Mouse (Mus musculus): ENCODE results near the gene Pten. TPM values are rescaled to one million over a fixed set of nuclear protein-coding genes. Genes with fewer than 3 reads are reported as not detected.
A peak's percentile ranks its signal among the peaks of the same experiment; 100 is the strongest.
"Not testable (repeated sequence)": the region's sequence is repeated elsewhere in the genome, so short reads cannot be mapped to it uniquely, and the experiment has no call there.

The Pten gene
- total RNA-seq, 2 experiments from 2014 or later: 141 to 154 TPM

GRCm38 (mm10) chr19:32789535-32789934 lies 32.2 kb downstream of the Pten start:
- intact Hi-C loops (cut with DNase I): no loop called here
- no peak overlapping the region for H3K4me3 ChIP-seq
- no peak for TF ChIP-seq CTCF (IDR thresholded peaks at IDR 0.05)
- H3K27ac ChIP-seq: no peak overlapping the region
- no peak for DNase-seq (ENCODE audit: extremely low spot score in 1 of 2, low spot score in 2 of 2)

GRCm38 (mm10) chr19:32792610-32793009 lies 35.3 kb downstream of the Pten start:
- intact Hi-C loops (cut with DNase I): no loop called here
- H3K27ac ChIP-seq: no peak overlapping the region
- TF ChIP-seq CTCF (IDR thresholded peaks at IDR 0.05): no peak

GRCm38 (mm10) chr19:32793901-32794300 lies 36.6 kb downstream of the Pten start:
- H3K27ac ChIP-seq: no peak overlapping the region
- no peak for DNase-seq (ENCODE audit: extremely low spot score in 1 of 2, low spot score in 2 of 2)
- no peak overlapping the region for H3K4me3 ChIP-seq
- intact Hi-C loops (cut with DNase I): no loop called here
- no peak for TF ChIP-seq CTCF (IDR thresholded peaks at IDR 0.05)

More at GRCm38 (mm10) chr19:32792610-32793009, 35.3 kb downstream of the Pten start:
- no peak overlapping the region for H3K4me3 ChIP-seq
- peak in 1 of 2 experiments; percentile 28 for DNase-seq (ENCODE audit: extremely low spot score in 1 of 2, low spot score in 2 of 2)

DNA sequence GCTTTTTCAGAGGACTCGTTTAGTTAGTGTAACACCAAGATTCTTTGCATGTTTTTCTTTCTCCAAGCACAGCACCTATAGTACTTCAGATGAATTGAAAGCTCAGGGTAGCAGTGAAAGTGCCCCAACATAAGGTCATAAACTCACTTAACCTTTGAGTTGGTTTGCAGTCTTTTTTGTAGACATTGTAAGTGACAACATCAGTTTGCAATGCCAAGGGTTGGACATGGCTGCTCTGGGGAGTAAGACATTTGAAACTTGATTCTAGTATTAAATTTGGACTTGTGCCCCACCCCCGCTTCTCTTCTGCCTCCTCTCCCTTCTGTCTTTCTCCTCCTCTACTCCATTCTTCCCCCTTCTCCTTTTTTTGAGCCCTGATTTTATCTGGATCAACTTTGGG lies 43.3 kb downstream of the Pten start:
- DNase-seq (ENCODE audit: extremely low spot score in 1 of 2, low spot score in 2 of 2): no peak
- TF ChIP-seq CTCF (IDR thresholded peaks at IDR 0.05): no peak
- no peak overlapping the region for H3K27ac ChIP-seq
- no peak overlapping the region for H3K4me3 ChIP-seq
- intact Hi-C loops (cut with DNase I): no loop called here

DNA sequence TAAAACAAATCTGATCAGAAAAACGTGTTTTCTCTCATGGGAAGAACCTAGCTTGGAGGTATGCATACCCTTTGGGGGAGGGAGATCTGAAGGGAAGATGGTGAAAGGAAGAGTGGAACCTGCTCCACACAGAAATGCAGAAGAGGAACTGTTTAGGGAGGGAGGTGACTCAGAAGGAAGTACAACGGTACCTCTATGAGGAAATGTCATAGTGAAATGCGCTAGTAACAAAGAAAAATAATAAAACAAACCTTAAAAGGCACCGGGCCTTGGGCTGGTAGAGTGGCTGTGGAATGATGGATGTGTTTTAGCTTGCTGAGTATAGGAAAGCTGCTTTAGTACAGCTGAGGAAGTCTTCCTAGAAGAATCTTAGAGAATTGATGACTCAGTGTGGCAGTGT lies 47.4 kb downstream of the Pten start:
- intact Hi-C loops (cut with DNase I): no loop called here
- H3K4me3 ChIP-seq: no peak overlapping the region
- no peak for DNase-seq (ENCODE audit: extremely low spot score in 1 of 2, low spot score in 2 of 2)

GRCm38 (mm10) chr19:32807610-32808009 lies 50.3 kb downstream of the Pten start:
- Histone ChIP-seq H3K27ac (no peak overlapping the region), H3K4me3 (no peak overlapping the region)
- intact Hi-C loops (cut with DNase I): no loop called here
- TF ChIP-seq CTCF (IDR thresholded peaks at IDR 0.05): no peak
- DNase-seq (ENCODE audit: extremely low spot score in 1 of 2, low spot score in 2 of 2): no peak

More for the DNA sequence above, 47.4 kb downstream of the Pten start:
- no peak for TF ChIP-seq CTCF (IDR thresholded peaks at IDR 0.05)
- H3K27ac ChIP-seq: no peak overlapping the region

GRCm38 (mm10) chr19:32808690-32809089 lies 51.4 kb downstream of the Pten start:
- no peak overlapping the region for H3K27ac ChIP-seq
- DNase-seq (ENCODE audit: extremely low spot score in 1 of 2, low spot score in 2 of 2): no peak
- TF ChIP-seq CTCF (IDR thresholded peaks at IDR 0.05): no peak
- H3K4me3 ChIP-seq: no peak overlapping the region
- intact Hi-C loops (cut with DNase I): no loop called here

GRCm38 (mm10) chr19:32809117-32809516 lies 51.8 kb downstream of the Pten start:
- intact Hi-C loops (cut with DNase I): no loop called here
- Histone ChIP-seq H3K4me3 (no peak overlapping the region), H3K27ac (no peak overlapping the region)
- DNase-seq (ENCODE audit: extremely low spot score in 1 of 2, low spot score in 2 of 2): no peak
- no peak for TF ChIP-seq CTCF (IDR thresholded peaks at IDR 0.05)

DNA sequence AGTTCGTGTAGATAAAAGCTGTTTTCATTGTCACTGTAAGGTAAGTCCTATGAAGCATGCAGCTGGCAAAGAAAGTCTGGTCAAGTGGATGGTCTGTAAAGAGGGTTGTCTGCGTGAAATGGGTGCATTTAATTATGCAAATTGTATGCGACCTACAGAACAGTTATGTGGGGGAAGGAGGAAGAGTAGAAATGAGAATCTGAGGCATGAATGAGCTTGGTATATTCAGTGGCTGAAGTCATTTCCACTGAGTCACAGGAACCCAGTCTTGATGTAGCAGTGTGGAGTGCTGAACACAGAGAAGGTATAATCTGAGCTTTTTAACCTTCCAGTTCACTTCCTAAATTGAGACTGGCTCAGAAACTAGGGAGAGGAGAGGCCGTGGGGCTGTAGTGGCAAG lies 61.5 kb downstream of the Pten start:
- intact Hi-C loops (cut with DNase I): no loop called here
- no peak for TF ChIP-seq CTCF (IDR thresholded peaks at IDR 0.05)
- Histone ChIP-seq H3K4me3 (no peak overlapping the region), H3K27ac (no peak overlapping the region)
- no peak for DNase-seq (ENCODE audit: extremely low spot score in 1 of 2, low spot score in 2 of 2)

GRCm38 (mm10) chr19:32822959-32823358 lies 65.7 kb downstream of the Pten start:
- intact Hi-C loops (cut with DNase I); DNase-seq (ENCODE audit: extremely low spot score in 1 of 2, low spot score in 2 of 2); H3K27ac ChIP-seq; H3K4me3 ChIP-seq: not testable (repeated sequence)

- no peak for DNase-seq (ENCODE audit: extremely low spot score in 1 of 2, low spot score in 2 of 2)
- Histone ChIP-seq H3K27ac (no peak overlapping the region), H3K4me3 (no peak overlapping the region)
- intact Hi-C loops (cut with DNase I): no loop called here
- no peak for TF ChIP-seq CTCF (IDR thresholded peaks at IDR 0.05)
Observed at GRCm38 (mm10) chr19:32826616-32827015, 69.3 kb downstream of the Pten start.

- TF ChIP-seq CTCF (IDR thresholded peaks at IDR 0.05): no peak; the same call in 1 of the 2 replicates
- intact Hi-C loops (cut with DNase I): no loop called here
- H3K4me3 ChIP-seq: no peak overlapping the region
- no peak overlapping the region for H3K27ac ChIP-seq
- no peak for DNase-seq (ENCODE audit: extremely low spot score in 1 of 2, low spot score in 2 of 2)
Observed at GRCm38 (mm10) chr19:32829871-32830270, 72.6 kb downstream of the Pten start.

DNA sequence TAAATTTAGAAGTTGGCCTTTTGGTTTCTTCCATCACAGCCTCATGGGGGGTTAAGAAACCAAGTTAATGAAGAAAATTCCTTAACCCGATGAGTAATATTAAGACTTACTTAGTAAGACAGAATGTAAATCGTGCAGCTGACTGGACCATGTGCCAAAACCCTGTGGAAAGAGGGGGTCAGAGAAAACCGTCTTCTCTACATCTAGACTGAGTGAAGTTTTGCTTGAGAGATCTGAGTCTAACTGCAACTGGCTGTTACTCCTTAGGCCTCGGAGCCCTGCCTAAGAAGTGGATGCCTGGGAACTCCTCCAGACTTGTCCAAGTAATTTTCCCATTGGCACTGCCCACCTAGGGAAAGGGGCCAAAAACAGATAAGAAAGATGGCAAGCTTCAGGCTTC lies 74.0 kb downstream of the Pten start:
- no peak for TF ChIP-seq CTCF (IDR thresholded peaks at IDR 0.05)
- H3K27ac ChIP-seq: no peak overlapping the region
- H3K4me3 ChIP-seq: no peak overlapping the region
- intact Hi-C loops (cut with DNase I): no loop called here
- DNase-seq (ENCODE audit: extremely low spot score in 1 of 2, low spot score in 2 of 2): no peak

- H3K4me3 ChIP-seq: no peak overlapping the region
- intact Hi-C loops (cut with DNase I): no loop called here
- no peak for DNase-seq (ENCODE audit: extremely low spot score in 1 of 2, low spot score in 2 of 2)
- no peak for TF ChIP-seq CTCF (IDR thresholded peaks at IDR 0.05)
- H3K27ac ChIP-seq: no peak overlapping the region
Observed at GRCm38 (mm10) chr19:32840491-32840890, 83.2 kb downstream of the Pten start.

All from left cerebral cortex, adult 2 months (tissue).